Mouse (Mus musculus) bone marrow macrophage, adult 2 months (primary cell): ENCODE measurements around the gene Mtch2. TPM values are rescaled to one million over a fixed set of nuclear protein-coding genes. Genes with fewer than 3 reads are reported as not detected.

Experiments used
- H3K27ac ChIP-seq: 2 replicates; pipeline ENCODE4 v1.5.1; 2012; ENCODE audit warnings: low read depth, low read length; ENCODE audit not compliant: insufficient read depth
- H3K4me1 ChIP-seq: 2 replicates; pipeline ENCODE4 v1.6.1; 2012; ENCODE audit warnings: low read length; ENCODE audit not compliant: control insufficient read depth, insufficient read depth
- H3K4me3 ChIP-seq: 2 replicates; pipeline ENCODE4 v1.5.1; 2012; ENCODE audit warnings: mild to moderate bottlenecking, low read length, moderate library complexity; ENCODE audit not compliant: insufficient read depth
- CTCF ChIP-seq: IDR thresholded peaks from 2 replicates; pipeline ENCODE4 v1.5.1; 2012; ENCODE audit warnings: low read depth, mild to moderate bottlenecking, low read length, moderate library complexity
- POLR2A ChIP-seq: IDR thresholded peaks from 2 replicates; pipeline ENCODE4 v1.6.1; 2012; ENCODE audit warnings: mild to moderate bottlenecking, low read depth, low read length, borderline replicate concordance
- polyA plus RNA-seq: library from polyadenylated mRNA; stranded (reverse); fragments of >200 nt; gene quantifications from 2 replicates; pipeline ENCODE4 v1.2.4, GENCODE M21; 2012; ENCODE audit not compliant: missing spikeins, insufficient read depth, insufficient read length

Gene Mtch2
- polyA plus RNA-seq, 1 experiment, result 106 TPM

DNA sequence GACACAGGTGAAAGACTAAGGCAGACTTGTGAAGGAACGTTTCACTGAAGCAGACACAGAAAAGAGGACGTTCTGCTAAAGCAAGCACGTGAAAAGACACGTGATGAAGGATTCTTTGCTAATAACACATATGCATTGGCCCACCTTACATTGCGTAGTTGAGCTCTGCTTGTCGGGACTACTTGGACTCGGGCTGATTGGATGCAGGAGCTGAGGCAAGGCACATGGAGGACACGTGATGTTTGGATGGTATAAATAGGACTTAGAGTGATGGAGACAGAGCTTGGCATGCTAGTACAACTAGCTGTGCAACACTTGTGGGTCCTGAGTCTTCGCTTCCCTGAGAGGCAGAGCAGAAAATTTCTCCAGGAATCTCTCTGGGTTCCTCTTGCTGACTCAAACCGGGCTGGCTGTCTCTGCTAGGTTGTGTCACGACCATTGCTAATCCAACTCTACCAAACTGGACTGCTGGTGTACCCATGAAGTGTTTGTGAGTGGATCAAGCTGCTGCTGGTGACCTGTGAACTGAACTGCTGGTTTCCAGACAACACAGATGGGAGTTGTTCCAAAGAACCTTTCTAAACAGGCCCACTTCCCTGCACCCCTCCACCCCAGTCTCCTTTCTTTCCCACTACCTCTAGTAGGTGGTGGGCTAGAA is 21.3 kb upstream of the Mtch2 start:
- no peak overlapping the region for H3K4me3 ChIP-seq
- no peak for TF ChIP-seq CTCF
- no peak for TF ChIP-seq POLR2A
- no peaks in the 10 kb centered on the region for H3K4me1 ChIP-seq
- H3K27ac ChIP-seq, result no peak overlapping the region

- H3K27ac ChIP-seq, result no peak overlapping the region
Observed at GRCm38 (mm10) chr2:90828739-90829138, 18.2 kb upstream of the Mtch2 start.

DNA sequence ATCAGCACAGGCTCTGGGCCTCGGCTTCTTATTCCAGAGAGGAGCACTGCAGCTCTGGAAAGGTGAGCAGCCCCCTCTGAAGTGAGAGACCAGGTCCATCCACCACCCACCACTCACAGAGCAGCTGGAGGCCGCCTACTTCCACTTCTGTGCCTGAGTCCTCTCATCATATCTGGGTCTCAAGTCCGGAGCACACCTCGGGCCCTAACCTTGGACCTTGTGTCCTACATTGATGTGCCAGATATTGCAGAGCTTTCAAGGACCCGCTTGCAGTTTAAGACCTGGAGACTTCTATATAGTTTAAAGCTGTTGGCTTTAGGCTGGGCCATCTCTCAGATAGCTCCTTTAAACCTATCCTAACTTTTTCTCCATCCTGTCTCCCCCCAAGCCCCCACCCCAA is 13.5 kb upstream of the Mtch2 start:
- no peak overlapping the region for H3K4me3 ChIP-seq
- no peak overlapping the region for H3K27ac ChIP-seq
- H3K4me1 ChIP-seq, result no peaks in the 10 kb centered on the region
- no peak for TF ChIP-seq POLR2A
- TF ChIP-seq CTCF, result no peak

More at GRCm38 (mm10) chr2:90828739-90829138, 18.2 kb upstream of the Mtch2 start:
- H3K4me1 ChIP-seq, result no peaks in the 10 kb centered on the region
- no peak overlapping the region for H3K4me3 ChIP-seq
- TF ChIP-seq CTCF, result no peak
- TF ChIP-seq POLR2A, result no peak

GRCm38 (mm10) chr2:90838621-90839020 is 8.3 kb upstream of the Mtch2 start:
- Histone ChIP-seq H3K4me1 (no peaks in the 10 kb centered on the region), H3K27ac (no peak overlapping the region), H3K4me3 (no peak overlapping the region)
- TF ChIP-seq POLR2A, result no peak
- TF ChIP-seq CTCF, result no peak

- TF ChIP-seq POLR2A (no peak), CTCF (no peak)
- Histone ChIP-seq H3K27ac (no peak overlapping the region), H3K4me1 (peaks cover 5% of the 10 kb centered on the region), H3K4me3 (no peak overlapping the region)
Observed at GRCm38 (mm10) chr2:90843666-90844065, 3.3 kb upstream of the Mtch2 start.

DNA sequence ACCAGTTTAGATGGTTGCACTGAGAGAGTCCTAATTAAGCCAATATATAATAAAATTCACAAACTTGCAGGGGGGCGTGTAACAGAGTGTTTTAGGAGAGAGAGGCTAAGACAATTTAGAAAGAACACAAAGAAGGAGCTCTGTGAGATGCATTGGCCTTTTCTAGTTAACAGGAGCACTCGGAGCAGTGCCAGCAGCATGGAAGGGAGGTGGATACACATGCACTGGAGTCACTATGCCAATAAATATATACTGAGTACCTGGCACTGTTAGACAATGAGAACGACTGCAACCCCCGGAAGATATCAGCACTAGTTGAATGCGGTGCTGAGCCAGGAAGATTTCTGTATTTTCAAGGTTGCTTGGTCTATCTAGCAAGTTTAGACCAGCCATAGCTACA is 2.7 kb upstream of the Mtch2 start:
- no peak overlapping the region for H3K4me3 ChIP-seq
- TF ChIP-seq POLR2A, result no peak
- TF ChIP-seq CTCF, result no peak
- H3K27ac ChIP-seq, result no peak overlapping the region
- peaks cover 8% of the 10 kb centered on the region for H3K4me1 ChIP-seq

DNA sequence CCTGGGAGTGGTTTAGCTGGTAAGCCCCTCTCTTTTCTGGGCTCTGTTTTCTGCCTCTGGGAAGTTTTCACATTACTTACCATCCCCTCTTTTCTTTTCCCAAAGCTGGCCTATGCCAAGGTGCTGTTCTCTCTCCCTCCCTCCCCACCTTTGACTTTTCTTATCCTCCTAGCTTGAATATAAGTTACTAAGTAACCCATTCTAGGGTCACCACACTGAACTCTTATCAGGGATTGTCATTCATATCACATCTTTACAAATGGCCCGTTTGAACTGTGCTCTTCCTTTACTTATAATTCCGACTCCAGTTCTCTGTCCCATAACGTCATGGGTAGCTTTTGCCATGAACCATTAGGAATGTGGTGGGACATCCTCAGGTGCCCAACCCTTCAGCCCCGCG is 1.7 kb upstream of the Mtch2 start:
- H3K27ac ChIP-seq, result no peak overlapping the region
- H3K4me3 ChIP-seq, result no peak overlapping the region
- H3K4me1 ChIP-seq, result peaks cover 11% of the 10 kb centered on the region
- TF ChIP-seq POLR2A (no peak), CTCF (no peak)

DNA sequence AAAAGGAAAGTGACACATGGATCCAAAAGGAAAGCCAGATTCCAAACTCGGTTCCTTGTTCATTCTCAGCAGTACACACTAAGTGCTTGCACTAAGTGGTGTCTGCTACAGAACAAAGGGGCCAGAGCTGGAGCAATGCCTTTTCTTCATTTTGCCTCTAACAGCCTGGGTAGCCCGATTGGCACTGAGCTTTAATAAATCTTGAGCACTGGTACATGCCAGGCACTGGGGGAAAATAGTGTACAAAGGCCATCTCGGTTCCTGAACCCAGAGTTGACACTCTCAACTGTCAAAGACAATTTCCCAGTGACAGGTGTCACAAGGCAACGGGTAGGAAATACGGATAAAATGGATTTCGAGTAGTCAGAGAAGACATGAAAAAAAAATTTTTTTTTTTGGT is 784 bp upstream of the Mtch2 start:
- H3K4me1 ChIP-seq, result peaks cover 11% of the 10 kb centered on the region
- H3K27ac ChIP-seq, result peak overlapping the region; percentile 83; the same call in 1 of the 2 replicates
- no peak for TF ChIP-seq POLR2A
- no peak for TF ChIP-seq CTCF
- peak overlapping the region; percentile 77 for H3K4me3 ChIP-seq

DNA sequence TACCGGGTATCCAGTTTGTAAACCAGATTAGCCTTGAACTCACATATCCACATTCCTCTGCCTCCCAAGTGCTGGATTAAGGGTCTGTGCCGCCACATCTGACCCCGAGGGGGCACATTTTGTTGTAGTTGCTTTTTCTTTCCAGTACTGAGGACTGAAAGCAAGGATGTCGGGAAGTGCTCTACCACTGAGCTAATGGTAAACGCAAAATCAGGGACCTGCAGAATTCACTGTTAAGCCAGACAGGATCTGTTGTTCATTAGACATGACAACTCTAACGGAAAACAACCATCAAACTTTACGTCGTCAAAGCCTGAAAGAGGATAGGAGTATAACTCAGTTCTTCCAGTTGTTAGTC is 379 bp upstream of the Mtch2 start:
- Histone ChIP-seq H3K4me1 (peaks cover 11% of the 10 kb centered on the region), H3K4me3 (peak overlapping the region; percentile 77), H3K27ac (peak overlapping the region; percentile 83)
- TF ChIP-seq CTCF, result no peak
- no peak for TF ChIP-seq POLR2A

DNA sequence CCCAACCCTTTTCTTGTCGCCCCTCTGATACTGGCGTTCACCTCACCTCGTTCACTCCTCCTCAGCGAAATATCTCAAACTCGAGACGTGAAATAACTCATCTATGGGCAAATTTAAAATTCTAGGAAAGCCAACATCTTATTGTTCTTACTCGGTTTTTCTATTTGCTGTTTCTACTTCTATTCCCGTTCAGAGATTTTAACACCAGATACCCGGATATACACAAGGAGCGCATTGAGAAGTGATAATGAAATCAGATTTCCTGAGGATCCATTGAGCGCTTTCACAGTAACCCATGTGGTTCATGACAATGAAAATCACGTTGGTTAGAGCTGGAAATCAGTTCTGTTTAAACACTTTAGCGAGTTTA is 711 bp downstream of the Mtch2 start:
- Histone ChIP-seq H3K4me1 (peaks cover 11% of the 10 kb centered on the region), H3K27ac (peak overlapping the region; percentile 60), H3K4me3 (peak overlapping the region; percentile 80)
- TF ChIP-seq POLR2A (no peak), CTCF (no peak)

DNA sequence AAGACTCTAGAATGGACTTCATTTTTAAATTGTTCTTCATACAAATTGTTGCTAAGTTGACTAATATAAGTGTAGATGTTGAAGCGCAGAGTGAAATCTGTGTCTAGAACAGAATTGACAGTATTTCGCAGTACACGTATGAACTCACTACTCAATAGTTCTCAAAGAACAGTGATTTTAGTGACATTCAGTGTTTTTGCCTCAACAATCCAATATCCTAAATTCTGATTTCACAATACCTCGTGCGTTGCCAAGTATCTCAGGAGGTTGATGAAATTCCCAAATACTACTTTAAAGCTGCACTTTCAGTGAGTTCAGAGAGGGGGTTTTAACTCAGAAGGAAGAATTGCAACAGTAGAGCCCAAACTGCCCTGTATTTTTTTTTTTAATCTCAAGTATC is 1.4 kb downstream of the Mtch2 start:
- no peak for TF ChIP-seq CTCF
- Histone ChIP-seq H3K4me3 (peak overlapping the region; percentile 80; the same call in 1 of the 2 replicates), H3K27ac (no peak overlapping the region), H3K4me1 (peaks cover 11% of the 10 kb centered on the region)
